Mouse (Mus musculus) liver, embryonic 14.5 days (tissue): ENCODE results near the gene Diaph3.

Experiments
- CTCF ChIP-seq: IDR thresholded peaks from 2 replicates; pipeline ENCODE4 v1.5.1; 2016; ENCODE audit warnings: antibody characterized with exemption, low read depth, control low read depth
- EP300 ChIP-seq: IDR thresholded peaks from 2 replicates; pipeline ENCODE4 v1.6.1; 2016; ENCODE audit warnings: antibody characterized with exemption, low read depth

- TF ChIP-seq CTCF (no peak), EP300 (no peak)
Observed at GRCm38 (mm10) chr14:86744523-86744922, 396.5 kb downstream of the Diaph3 start.
